Mouse (Mus musculus): Measurements from ENCODE around the gene Notch3.

GRCm38 (mm10) chr17:32199796-32200195 lies 33.1 kb upstream of the Notch3 start:
- TF ChIP-seq POLR2A (IDR thresholded peaks at IDR 0.05; ENCODE audit: control insufficient read depth, low read depth, low read length): no peak
- TF ChIP-seq CTCF (IDR thresholded peaks at IDR 0.05; ENCODE audit: control insufficient read depth, insufficient read depth, insufficient replicate concordance, low read depth, low read length): no peak
